Mouse (Mus musculus): ENCODE results near the gene Snrnp35. TPM values are rescaled to one million over a fixed set of nuclear protein-coding genes. Genes with fewer than 3 reads are reported as not detected.
A peak's percentile ranks its signal among the peaks of the same experiment; 100 is the strongest.

Snrnp35 gene
- polyA plus RNA-seq, 1 experiment = 1.7 TPM

DNA sequence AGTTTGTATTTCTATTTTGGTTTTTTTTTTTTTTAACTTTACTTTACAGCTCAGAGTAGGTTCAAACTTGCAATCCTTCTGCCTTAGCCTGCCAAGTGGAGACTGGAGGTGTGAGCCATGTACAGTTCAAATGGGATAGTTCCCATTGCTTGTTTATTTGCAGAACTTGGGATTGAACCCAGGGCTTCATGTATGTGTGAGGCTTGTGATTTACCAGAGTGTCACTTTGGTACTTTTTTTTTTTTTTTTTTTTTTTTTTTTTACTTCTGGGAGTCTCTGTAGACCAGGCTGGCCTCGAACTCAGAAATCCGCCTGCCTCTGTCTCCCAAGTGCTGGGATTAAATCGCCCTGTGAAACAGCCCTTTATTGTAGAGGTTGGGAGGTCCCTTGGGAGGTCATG, 38.7 kb upstream of the Snrnp35 start:
- Histone ChIP-seq H3K4me3 (ENCODE audit: extremely low read depth, insufficient read depth, insufficient read length) (no peak overlapping the region), H3K27me3 (ENCODE audit: control insufficient read depth, insufficient read depth, low read length) (no peaks in the 10 kb centered on the region), H3K27ac (ENCODE audit: insufficient read depth, low read length) (no peak overlapping the region), H3K36me3 (ENCODE audit: control insufficient read depth, insufficient read depth, low read length) (peaks cover 14% of the 10 kb centered on the region), H3K4me1 (ENCODE audit: control insufficient read depth, insufficient read depth, insufficient read length) (peaks cover 11% of the 10 kb centered on the region)
- 73% methylated on average over 3 of the region's 3 CpGs for WGBS
- TF ChIP-seq CTCF (IDR thresholded peaks at IDR 0.05; ENCODE audit: extremely low read depth, insufficient read depth, insufficient read length, insufficient replicate concordance) (no peak), POLR2A (IDR thresholded peaks at IDR 0.05; ENCODE audit: low read depth, low read length) (no peak)
- no peak for DNase-seq (ENCODE audit: low read depth in 1 of 2, low spot score in 2 of 2)

DNA sequence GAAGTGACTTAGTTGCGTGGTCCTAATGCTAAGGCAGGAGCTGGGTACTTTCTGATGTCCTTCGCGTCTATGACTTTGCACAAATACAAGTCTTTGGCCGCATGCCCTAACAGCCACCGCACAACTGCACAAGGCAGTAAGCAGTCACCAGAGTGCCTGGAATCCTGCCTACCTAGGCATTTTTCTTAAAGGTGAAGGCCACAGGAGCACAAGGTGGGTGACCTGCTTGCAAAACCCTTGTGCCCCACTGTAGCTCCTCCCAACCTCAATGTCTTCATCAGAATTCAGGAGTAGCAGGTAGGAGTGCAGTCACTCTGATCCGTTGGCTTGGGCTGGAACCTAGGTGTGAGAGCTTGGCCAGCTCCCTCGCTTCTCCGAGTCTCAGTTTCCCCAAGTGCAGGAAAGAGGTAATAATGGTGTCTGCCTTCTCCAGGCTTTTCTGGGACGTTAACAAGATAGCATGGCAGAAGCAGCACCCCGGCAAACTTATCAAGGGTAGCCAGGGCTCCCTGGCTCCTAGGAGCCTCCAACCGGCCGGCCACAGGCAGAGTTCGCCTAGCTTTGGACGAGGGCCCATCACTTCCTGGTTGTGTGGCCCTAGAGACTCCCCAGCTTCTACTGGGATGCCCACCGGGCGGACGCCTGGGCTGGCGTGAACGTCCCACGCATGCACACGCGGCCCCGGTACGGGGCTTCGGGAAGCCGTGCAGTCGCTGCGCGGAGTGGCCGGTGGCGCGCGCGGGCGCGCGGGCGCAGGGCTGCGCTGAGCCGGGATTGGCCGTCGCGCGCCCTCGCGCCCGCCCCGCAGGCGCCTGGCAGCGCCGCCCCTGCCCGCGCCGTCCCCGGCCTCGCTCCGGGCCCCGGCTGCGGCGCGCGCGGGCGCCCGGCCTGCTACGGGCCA, 38.0 kb upstream of the Snrnp35 start:
- Histone ChIP-seq H3K4me1 (ENCODE audit: control insufficient read depth, insufficient read depth, insufficient read length) (peaks cover 11% of the 10 kb centered on the region), H3K36me3 (ENCODE audit: control insufficient read depth, insufficient read depth, low read length) (peaks cover 18% of the 10 kb centered on the region), H3K4me3 (ENCODE audit: extremely low read depth, insufficient read depth, insufficient read length) (peak overlapping the region; percentile 86), H3K27ac (ENCODE audit: insufficient read depth, low read length) (peak overlapping the region; percentile 79), H3K27me3 (ENCODE audit: control insufficient read depth, insufficient read depth, low read length) (no peaks in the 10 kb centered on the region)
- WGBS = 9% methylated on average over 53 of the region's 66 CpGs
- TF ChIP-seq CTCF (IDR thresholded peaks at IDR 0.05; ENCODE audit: extremely low read depth, insufficient read depth, insufficient read length, insufficient replicate concordance) = no peak
- peak; percentile 73 for TF ChIP-seq POLR2A (IDR thresholded peaks at IDR 0.05; ENCODE audit: low read depth, low read length)
- peak in 1 of 2 experiments; percentile 72 for DNase-seq (ENCODE audit: low read depth in 1 of 2, low spot score in 2 of 2)

DNA sequence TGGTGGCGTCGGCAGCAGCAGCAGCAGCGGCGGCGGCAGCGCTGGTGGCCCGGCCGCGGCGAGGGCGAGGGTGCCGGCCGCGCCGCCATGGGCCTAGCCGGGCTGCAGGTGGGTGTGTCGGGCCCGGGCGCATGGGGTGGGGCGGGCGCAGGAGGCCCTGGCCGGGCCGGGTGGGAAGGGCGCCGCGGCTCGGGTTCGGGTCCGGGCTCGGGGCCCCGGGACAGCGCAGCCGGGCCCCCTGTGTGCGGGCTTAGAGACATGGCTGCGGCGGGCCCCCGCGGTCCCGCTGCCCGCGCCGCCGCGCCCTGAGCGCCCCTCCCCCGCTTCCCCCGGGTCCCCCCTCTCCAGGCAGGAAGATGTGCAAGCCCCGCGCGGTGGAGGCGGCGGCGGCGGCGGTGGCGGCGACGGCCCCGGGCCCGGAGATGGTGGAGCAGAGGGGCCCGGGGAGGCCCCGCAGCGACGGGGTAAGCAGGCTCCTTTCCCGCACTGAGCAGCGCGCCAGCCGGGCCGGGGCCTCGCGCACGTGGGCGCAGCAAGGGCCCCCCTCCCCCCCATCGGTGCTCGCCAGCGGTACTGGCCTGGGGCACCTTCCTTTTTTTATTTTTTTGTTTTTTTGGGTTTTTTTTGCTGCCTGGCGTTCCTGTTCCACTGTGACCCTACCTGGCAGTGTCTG, 37.2 kb upstream of the Snrnp35 start:
- Histone ChIP-seq H3K4me1 (ENCODE audit: control insufficient read depth, insufficient read depth, insufficient read length) (peaks cover 11% of the 10 kb centered on the region), H3K27ac (ENCODE audit: insufficient read depth, low read length) (peak overlapping the region; percentile 63)
- WGBS = 9% methylated on average over 36 of the region's 77 CpGs

DNA sequence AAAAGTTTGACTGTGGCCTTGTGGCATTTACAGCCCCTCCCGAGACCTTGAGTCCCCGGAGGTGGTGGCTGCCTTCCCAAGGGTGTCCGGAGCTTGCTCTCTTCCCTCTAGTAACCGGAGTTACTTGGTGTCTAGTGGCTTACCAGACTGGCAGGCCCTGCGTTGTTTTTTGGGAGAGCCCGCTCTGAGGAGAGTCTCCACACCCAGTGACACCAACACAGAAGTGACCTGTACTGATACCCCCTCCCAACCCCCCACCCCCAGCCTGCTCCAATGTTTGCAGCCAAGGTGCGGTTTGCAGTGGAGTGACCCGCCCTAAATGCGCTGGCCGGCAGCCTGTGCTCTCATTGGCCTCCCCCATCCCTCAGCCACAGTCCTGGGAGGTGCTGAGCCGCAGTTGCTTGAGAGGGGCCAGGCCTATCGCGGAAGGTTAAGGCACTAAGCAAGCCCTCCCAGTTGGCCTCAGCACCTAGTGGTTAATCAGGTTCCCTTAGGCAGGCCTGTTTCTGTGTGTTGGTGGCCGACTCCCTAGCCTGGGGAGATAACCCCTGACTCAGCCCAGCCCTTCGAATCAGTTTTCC, 36.5 kb upstream of the Snrnp35 start:
- Histone ChIP-seq H3K4me3 (ENCODE audit: extremely low read depth, insufficient read depth, insufficient read length) (peak overlapping the region; percentile 59), H3K4me1 (ENCODE audit: control insufficient read depth, insufficient read depth, insufficient read length) (peaks cover 11% of the 10 kb centered on the region), H3K27ac (ENCODE audit: insufficient read depth, low read length) (peak overlapping the region; percentile 38), H3K36me3 (ENCODE audit: control insufficient read depth, insufficient read depth, low read length) (peaks cover 28% of the 10 kb centered on the region), H3K27me3 (ENCODE audit: control insufficient read depth, insufficient read depth, low read length) (no peaks in the 10 kb centered on the region)
- WGBS = 9% methylated on average over 15 of the region's 15 CpGs
- no peak for DNase-seq (ENCODE audit: low read depth in 1 of 2, low spot score in 2 of 2)
- TF ChIP-seq POLR2A (IDR thresholded peaks at IDR 0.05; ENCODE audit: low read depth, low read length) (no peak), CTCF (IDR thresholded peaks at IDR 0.05; ENCODE audit: extremely low read depth, insufficient read depth, insufficient read length, insufficient replicate concordance) (no peak)

More for the DNA sequence above, 37.2 kb upstream of the Snrnp35 start:
- peaks cover 25% of the 10 kb centered on the region for H3K36me3 ChIP-seq (ENCODE audit: control insufficient read depth, insufficient read depth, low read length)
- H3K27me3 ChIP-seq (ENCODE audit: control insufficient read depth, insufficient read depth, low read length) = no peaks in the 10 kb centered on the region
- peak in 1 of 2 experiments; percentile 41 for DNase-seq (ENCODE audit: low read depth in 1 of 2, low spot score in 2 of 2)
- H3K4me3 ChIP-seq (ENCODE audit: extremely low read depth, insufficient read depth, insufficient read length) = peak overlapping the region; percentile 59
- TF ChIP-seq CTCF (IDR thresholded peaks at IDR 0.05; ENCODE audit: extremely low read depth, insufficient read depth, insufficient read length, insufficient replicate concordance) (no peak), POLR2A (IDR thresholded peaks at IDR 0.05; ENCODE audit: low read depth, low read length) (no peak)

DNA sequence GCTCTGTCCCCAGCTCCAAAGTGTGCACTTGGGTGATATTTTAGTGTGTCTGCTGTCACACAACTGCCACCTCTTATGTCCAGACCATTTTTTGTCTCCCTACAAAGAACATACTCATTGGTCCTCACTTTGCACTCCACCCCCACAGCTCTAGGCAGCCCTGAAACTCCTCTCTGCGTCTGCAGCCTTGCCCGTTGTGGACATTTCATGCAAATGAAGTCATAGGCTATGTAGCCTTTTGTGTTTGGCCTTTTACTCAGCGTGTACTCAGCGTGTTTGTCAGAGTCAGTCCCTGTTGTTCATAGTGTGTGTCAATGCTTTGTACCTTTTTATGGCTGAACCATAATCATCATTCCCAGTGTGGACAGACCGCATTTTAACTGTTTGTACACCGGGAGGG, 33.4 kb upstream of the Snrnp35 start:
- 91% methylated on average over 6 of the region's 6 CpGs for WGBS
- Histone ChIP-seq H3K27ac (ENCODE audit: insufficient read depth, low read length) (no peak overlapping the region), H3K36me3 (ENCODE audit: control insufficient read depth, insufficient read depth, low read length) (peaks cover 38% of the 10 kb centered on the region), H3K27me3 (ENCODE audit: control insufficient read depth, insufficient read depth, low read length) (no peaks in the 10 kb centered on the region), H3K4me3 (ENCODE audit: extremely low read depth, insufficient read depth, insufficient read length) (no peak overlapping the region), H3K4me1 (ENCODE audit: control insufficient read depth, insufficient read depth, insufficient read length) (peaks cover 10% of the 10 kb centered on the region)
- TF ChIP-seq CTCF (IDR thresholded peaks at IDR 0.05; ENCODE audit: extremely low read depth, insufficient read depth, insufficient read length, insufficient replicate concordance) = no peak
- no peak for TF ChIP-seq POLR2A (IDR thresholded peaks at IDR 0.05; ENCODE audit: low read depth, low read length)
- DNase-seq (ENCODE audit: low read depth in 1 of 2, low spot score in 2 of 2) = no peak

DNA sequence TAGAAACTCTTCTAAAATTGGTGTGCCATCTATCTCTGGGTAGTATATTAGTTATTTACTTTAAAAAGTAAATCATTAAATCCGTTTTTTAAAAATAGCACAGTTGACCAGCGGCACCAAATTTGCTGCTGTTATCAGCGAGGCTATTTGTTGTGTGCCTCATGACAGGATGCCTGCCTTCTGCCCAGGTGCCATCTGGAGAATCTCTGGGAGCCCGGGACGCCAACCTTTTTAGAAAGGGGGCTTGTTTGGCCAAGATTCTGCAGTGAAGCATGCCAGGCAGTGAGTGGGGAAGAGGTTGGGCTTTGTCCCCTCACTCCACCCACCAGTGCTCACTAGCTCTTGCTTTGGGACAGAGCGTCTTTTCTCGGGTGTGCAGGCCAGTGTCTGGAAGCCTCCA, 32.9 kb upstream of the Snrnp35 start:
- no peaks in the 10 kb centered on the region for H3K27me3 ChIP-seq (ENCODE audit: control insufficient read depth, insufficient read depth, low read length)
- no peak overlapping the region for H3K4me3 ChIP-seq (ENCODE audit: extremely low read depth, insufficient read depth, insufficient read length)
- WGBS = 90% methylated on average over 7 of the region's 7 CpGs
- H3K36me3 ChIP-seq (ENCODE audit: control insufficient read depth, insufficient read depth, low read length) = peaks cover 38% of the 10 kb centered on the region
- TF ChIP-seq POLR2A (IDR thresholded peaks at IDR 0.05; ENCODE audit: low read depth, low read length) = no peak
- TF ChIP-seq CTCF (IDR thresholded peaks at IDR 0.05; ENCODE audit: extremely low read depth, insufficient read depth, insufficient read length, insufficient replicate concordance) = no peak
- no peak overlapping the region for H3K27ac ChIP-seq (ENCODE audit: insufficient read depth, low read length)
- no peak for DNase-seq (ENCODE audit: low read depth in 1 of 2, low spot score in 2 of 2)
- peaks cover 6% of the 10 kb centered on the region for H3K4me1 ChIP-seq (ENCODE audit: control insufficient read depth, insufficient read depth, insufficient read length)
